Mouse (Mus musculus): ENCODE data around the gene Spata32. TPM values are rescaled to one million over a fixed set of nuclear protein-coding genes. Genes with fewer than 3 reads are reported as not detected.

The Spata32 gene
- polyA plus RNA-seq, 1 experiment from 2014 or later = not detected

DNA sequence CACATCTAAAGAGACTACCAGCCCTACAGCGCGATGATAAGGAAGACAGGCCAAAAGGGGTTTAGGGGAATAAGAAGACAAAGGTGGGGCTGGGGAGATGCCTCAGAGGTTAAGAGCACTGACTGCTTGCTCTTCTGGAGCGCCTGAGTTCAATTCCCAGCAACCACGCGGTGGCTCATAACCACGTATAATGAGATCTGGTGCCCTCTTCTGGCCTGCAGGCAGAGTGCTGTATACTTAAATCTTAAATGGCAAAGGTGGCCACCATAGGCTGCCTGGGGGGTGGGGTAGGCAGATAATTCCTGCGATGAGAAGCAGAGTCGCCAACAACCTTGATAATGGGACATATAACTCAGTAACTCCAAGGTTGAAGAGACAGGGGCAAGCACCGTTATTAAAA, 19.5 kb upstream of the Spata32 start:
- Histone ChIP-seq H3K4me1 (ENCODE audit: control insufficient read depth, insufficient read depth, low read length) (no peaks in the 10 kb centered on the region), H3K36me3 (replicated peaks; ENCODE audit: control insufficient read depth, insufficient read depth, low read depth, low read length) (no peaks in the 10 kb centered on the region; the same call in 1 of the 2 replicates), H3K27ac (replicated peaks; ENCODE audit: low read depth, low read length) (no peak overlapping the region), H3K4me3 (ENCODE audit: low read depth, low read length) (no peak overlapping the region), H3K4me2 (ENCODE audit: low read depth, low read length) (no peak overlapping the region), H3K9ac (replicated peaks; ENCODE audit: low read length) (no peak overlapping the region), H3K27me3 (ENCODE audit: control insufficient read depth, insufficient read depth, low read length) (no peaks in the 10 kb centered on the region), H3K9me3 (replicated peaks; ENCODE audit: control insufficient read depth, low read length) (no peaks in the 10 kb centered on the region)
- no peak for ATAC-seq (replicated peaks; ENCODE audit: insufficient number of reproducible peaks, low FRiP score, low TSS enrichment, low read depth)
- no peak for DNase-seq (ENCODE audit: low spot score)
- WGBS = 67% methylated on average over 9 of the region's 9 CpGs

DNA sequence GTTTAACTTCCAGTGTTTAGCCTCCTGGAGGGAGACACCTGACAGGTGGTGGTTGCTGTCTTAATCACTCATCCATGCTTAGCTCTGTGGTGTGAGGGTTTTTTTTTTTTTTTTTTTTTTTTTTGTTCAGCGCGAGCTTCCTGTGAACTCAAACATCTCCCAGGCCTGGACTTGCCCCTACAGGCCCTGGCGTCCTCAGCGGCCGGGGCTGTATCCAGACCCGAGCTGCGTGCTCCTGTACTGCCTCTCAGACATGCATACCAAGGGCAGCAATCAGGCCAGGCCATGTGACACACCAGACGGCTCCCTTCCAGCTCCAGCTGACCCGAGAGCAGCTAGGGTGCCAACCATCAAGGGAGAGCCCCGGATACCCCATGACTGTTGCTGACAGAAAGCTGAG, 18.7 kb upstream of the Spata32 start:
- ATAC-seq (replicated peaks; ENCODE audit: insufficient number of reproducible peaks, low FRiP score, low TSS enrichment, low read depth) = no peak
- Histone ChIP-seq H3K27me3 (ENCODE audit: control insufficient read depth, insufficient read depth, low read length) (no peaks in the 10 kb centered on the region), H3K36me3 (replicated peaks; ENCODE audit: control insufficient read depth, insufficient read depth, low read depth, low read length) (no peaks in the 10 kb centered on the region; the same call in 1 of the 2 replicates), H3K27ac (replicated peaks; ENCODE audit: low read depth, low read length) (no peak overlapping the region), H3K4me3 (ENCODE audit: low read depth, low read length) (no peak overlapping the region), H3K9ac (replicated peaks; ENCODE audit: low read length) (no peak overlapping the region), H3K4me1 (ENCODE audit: control insufficient read depth, insufficient read depth, low read length) (no peaks in the 10 kb centered on the region), H3K9me3 (replicated peaks; ENCODE audit: control insufficient read depth, low read length) (no peaks in the 10 kb centered on the region), H3K4me2 (ENCODE audit: low read depth, low read length) (no peak overlapping the region)
- DNase-seq (ENCODE audit: low spot score) = no peak
- WGBS = 87% methylated on average over 10 of the region's 10 CpGs

DNA sequence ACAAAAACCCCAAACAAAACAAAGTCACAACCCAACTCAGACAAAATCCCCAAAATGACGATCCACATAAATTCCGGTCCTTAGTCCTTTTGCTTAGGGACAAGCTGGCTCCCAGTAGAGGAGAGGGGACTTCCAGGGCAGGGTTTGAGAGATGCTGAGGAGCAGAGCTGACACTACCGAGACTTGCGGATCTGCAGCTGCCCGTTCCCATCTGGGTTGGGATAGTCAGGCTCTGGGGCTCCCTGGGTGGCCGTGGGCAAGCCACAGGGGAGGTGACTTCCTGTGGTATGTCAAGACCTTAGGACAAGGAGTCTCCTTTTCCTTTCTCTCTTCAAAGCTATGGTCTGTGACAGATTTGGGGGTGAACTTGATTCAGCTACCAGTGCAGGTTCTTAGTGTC, 18.2 kb upstream of the Spata32 start:
- no peaks in the 10 kb centered on the region; the same call in 1 of the 2 replicates for H3K36me3 ChIP-seq (replicated peaks; ENCODE audit: control insufficient read depth, insufficient read depth, low read depth, low read length)
- no peaks in the 10 kb centered on the region for H3K9me3 ChIP-seq (replicated peaks; ENCODE audit: control insufficient read depth, low read length)
- H3K4me2 ChIP-seq (ENCODE audit: low read depth, low read length) = no peak overlapping the region
- no peaks in the 10 kb centered on the region for H3K27me3 ChIP-seq (ENCODE audit: control insufficient read depth, insufficient read depth, low read length)
- no peak overlapping the region for H3K4me3 ChIP-seq (ENCODE audit: low read depth, low read length)
- H3K4me1 ChIP-seq (ENCODE audit: control insufficient read depth, insufficient read depth, low read length) = no peaks in the 10 kb centered on the region
- DNase-seq (ENCODE audit: low spot score) = no peak
- ATAC-seq (replicated peaks; ENCODE audit: insufficient number of reproducible peaks, low FRiP score, low TSS enrichment, low read depth) = no peak
- WGBS = 71% methylated on average over 6 of the region's 6 CpGs
- H3K9ac ChIP-seq (replicated peaks; ENCODE audit: low read length) = no peak overlapping the region
- H3K27ac ChIP-seq (replicated peaks; ENCODE audit: low read depth, low read length) = no peak overlapping the region

DNA sequence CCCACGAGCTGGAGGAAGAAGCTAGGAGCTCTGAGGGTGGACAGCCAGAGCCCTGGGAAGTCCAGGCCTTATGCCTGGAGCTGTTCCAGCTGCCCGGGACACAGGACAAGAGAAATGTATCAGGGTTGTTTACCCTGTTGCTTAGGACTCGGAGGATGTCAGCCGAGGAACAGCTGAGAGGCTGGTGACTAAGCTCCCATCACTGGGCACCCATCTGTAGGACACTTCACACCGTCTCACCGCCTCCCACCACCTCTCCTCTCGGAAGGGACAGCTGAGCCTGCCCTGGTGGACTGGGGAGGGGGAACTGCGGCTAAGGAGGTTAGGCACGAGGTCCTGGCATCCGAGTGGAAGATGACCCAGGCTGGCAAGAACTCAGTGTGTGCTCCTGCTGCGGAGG, 17.5 kb upstream of the Spata32 start:
- 75% methylated on average over 11 of the region's 11 CpGs for WGBS
- Histone ChIP-seq H3K9me3 (replicated peaks; ENCODE audit: control insufficient read depth, low read length) (no peaks in the 10 kb centered on the region), H3K36me3 (replicated peaks; ENCODE audit: control insufficient read depth, insufficient read depth, low read depth, low read length) (no peaks in the 10 kb centered on the region; the same call in 1 of the 2 replicates), H3K4me1 (ENCODE audit: control insufficient read depth, insufficient read depth, low read length) (no peaks in the 10 kb centered on the region), H3K4me2 (ENCODE audit: low read depth, low read length) (no peak overlapping the region), H3K27me3 (ENCODE audit: control insufficient read depth, insufficient read depth, low read length) (no peaks in the 10 kb centered on the region), H3K4me3 (ENCODE audit: low read depth, low read length) (no peak overlapping the region), H3K27ac (replicated peaks; ENCODE audit: low read depth, low read length) (no peak overlapping the region), H3K9ac (replicated peaks; ENCODE audit: low read length) (no peak overlapping the region)
- no peak for DNase-seq (ENCODE audit: low spot score)
- no peak for ATAC-seq (replicated peaks; ENCODE audit: insufficient number of reproducible peaks, low FRiP score, low TSS enrichment, low read depth)

DNA sequence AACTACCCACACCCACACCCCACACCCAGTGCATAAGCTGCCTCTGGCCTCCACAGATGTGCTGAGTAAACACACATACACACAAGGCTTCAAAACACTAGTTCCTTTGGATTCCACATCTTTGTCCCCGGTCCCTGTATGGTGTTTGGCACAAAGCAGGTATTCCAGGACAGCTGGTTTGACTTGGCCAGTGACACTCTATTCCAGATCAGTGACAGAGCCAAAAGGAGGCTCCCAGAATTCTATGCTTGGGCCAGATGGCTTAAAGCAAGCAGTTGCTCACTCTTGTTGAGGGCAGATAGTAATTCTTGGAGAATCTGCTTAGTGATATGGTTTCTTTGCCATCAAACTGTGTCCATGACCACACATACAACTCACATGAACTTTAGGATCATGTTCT, 16.2 kb upstream of the Spata32 start:
- no peaks in the 10 kb centered on the region; the same call in 1 of the 2 replicates for H3K36me3 ChIP-seq (replicated peaks; ENCODE audit: control insufficient read depth, insufficient read depth, low read depth, low read length)
- no peak overlapping the region for H3K4me3 ChIP-seq (ENCODE audit: low read depth, low read length)
- no peak overlapping the region for H3K4me2 ChIP-seq (ENCODE audit: low read depth, low read length)
- ATAC-seq (replicated peaks; ENCODE audit: insufficient number of reproducible peaks, low FRiP score, low TSS enrichment, low read depth) = no peak
- H3K9ac ChIP-seq (replicated peaks; ENCODE audit: low read length) = no peak overlapping the region
- no peaks in the 10 kb centered on the region for H3K4me1 ChIP-seq (ENCODE audit: control insufficient read depth, insufficient read depth, low read length)
- DNase-seq (ENCODE audit: low spot score) = no peak
- 65% methylated on average over 1 of the region's 1 CpGs for WGBS
- no peaks in the 10 kb centered on the region for H3K27me3 ChIP-seq (ENCODE audit: control insufficient read depth, insufficient read depth, low read length)
- no peaks in the 10 kb centered on the region for H3K9me3 ChIP-seq (replicated peaks; ENCODE audit: control insufficient read depth, low read length)
- no peak overlapping the region for H3K27ac ChIP-seq (replicated peaks; ENCODE audit: low read depth, low read length)

DNA sequence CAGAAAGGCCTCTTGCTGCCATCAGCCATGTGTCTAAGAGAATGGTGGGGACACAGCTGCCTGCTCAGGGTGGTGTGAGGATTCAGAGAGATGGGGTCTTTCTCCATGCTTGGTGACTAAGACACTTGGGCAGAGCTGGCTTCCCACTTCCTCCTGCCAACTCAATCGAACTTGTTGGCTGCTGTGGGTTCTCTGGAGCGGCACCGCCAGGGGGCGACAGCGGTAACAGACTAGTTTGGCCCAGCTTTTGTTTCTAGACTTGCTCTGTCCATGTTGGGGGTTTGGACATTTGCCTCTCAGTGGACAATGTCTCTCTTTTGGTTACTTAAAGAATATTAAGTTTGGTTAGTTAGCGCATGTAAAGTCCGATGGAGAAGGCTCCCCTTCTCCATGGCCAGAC, 14.7 kb upstream of the Spata32 start:
- Histone ChIP-seq H3K27me3 (ENCODE audit: control insufficient read depth, insufficient read depth, low read length) (no peaks in the 10 kb centered on the region), H3K9ac (replicated peaks; ENCODE audit: low read length) (no peak overlapping the region), H3K4me2 (ENCODE audit: low read depth, low read length) (no peak overlapping the region), H3K4me1 (ENCODE audit: control insufficient read depth, insufficient read depth, low read length) (no peaks in the 10 kb centered on the region), H3K27ac (replicated peaks; ENCODE audit: low read depth, low read length) (no peak overlapping the region), H3K9me3 (replicated peaks; ENCODE audit: control insufficient read depth, low read length) (no peaks in the 10 kb centered on the region), H3K36me3 (replicated peaks; ENCODE audit: control insufficient read depth, insufficient read depth, low read depth, low read length) (no peaks in the 10 kb centered on the region; the same call in 1 of the 2 replicates), H3K4me3 (ENCODE audit: low read depth, low read length) (no peak overlapping the region)
- WGBS = 35% methylated on average over 7 of the region's 7 CpGs
- ATAC-seq (replicated peaks; ENCODE audit: insufficient number of reproducible peaks, low FRiP score, low TSS enrichment, low read depth) (no peak), DNase-seq (ENCODE audit: low spot score) (peak; percentile 84)

DNA sequence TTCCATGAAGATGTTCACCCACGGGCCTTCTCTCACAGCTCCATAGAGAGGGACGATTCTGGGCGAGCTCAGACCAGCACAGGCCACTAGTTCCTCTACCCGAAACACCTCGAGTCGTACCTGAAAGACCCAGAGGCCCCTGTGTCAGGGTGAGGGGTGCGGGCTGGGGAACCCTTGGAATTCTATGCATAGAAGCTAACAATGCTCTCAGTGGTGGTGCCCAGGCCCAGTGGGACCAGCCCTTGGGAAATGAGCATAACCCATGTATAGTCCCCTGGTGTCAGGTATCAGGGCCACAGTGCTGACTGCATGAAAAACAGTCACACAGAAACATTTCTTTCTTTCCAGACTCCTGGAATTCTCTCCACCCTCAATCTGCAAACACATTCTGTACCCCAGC, 13.1 kb upstream of the Spata32 start:
- Histone ChIP-seq H3K36me3 (replicated peaks; ENCODE audit: control insufficient read depth, insufficient read depth, low read depth, low read length) (no peaks in the 10 kb centered on the region; the same call in 1 of the 2 replicates), H3K4me3 (ENCODE audit: low read depth, low read length) (no peak overlapping the region), H3K4me2 (ENCODE audit: low read depth, low read length) (no peak overlapping the region), H3K4me1 (ENCODE audit: control insufficient read depth, insufficient read depth, low read length) (no peaks in the 10 kb centered on the region), H3K9ac (replicated peaks; ENCODE audit: low read length) (no peak overlapping the region), H3K9me3 (replicated peaks; ENCODE audit: control insufficient read depth, low read length) (no peaks in the 10 kb centered on the region), H3K27me3 (ENCODE audit: control insufficient read depth, insufficient read depth, low read length) (no peaks in the 10 kb centered on the region), H3K27ac (replicated peaks; ENCODE audit: low read depth, low read length) (no peak overlapping the region)
- WGBS = 97% methylated on average over 7 of the region's 7 CpGs
- DNase-seq (ENCODE audit: low spot score) (no peak), ATAC-seq (replicated peaks; ENCODE audit: insufficient number of reproducible peaks, low FRiP score, low TSS enrichment, low read depth) (no peak)

DNA sequence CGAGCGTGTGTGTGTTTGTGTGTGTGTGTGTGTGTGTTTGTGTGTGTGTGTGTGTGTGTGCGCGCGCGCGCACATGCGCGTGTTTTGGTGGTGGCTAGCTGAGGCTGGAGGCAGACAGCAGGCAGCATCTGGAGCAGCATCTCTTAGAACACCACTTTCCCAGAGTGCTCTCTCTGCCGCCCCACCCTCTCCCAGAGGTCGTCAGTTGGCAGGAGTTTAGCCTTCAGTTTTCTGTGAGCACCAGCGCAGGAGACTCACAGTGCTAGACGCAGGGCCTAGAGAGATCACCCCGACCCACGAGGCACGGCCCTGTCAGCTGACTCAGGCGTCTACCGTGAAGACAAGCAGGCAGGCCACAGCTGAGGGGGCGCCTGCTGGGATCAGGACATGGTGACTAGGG, 12.4 kb upstream of the Spata32 start:
- 91% methylated on average over 19 of the region's 19 CpGs for WGBS
- H3K4me1 ChIP-seq (ENCODE audit: control insufficient read depth, insufficient read depth, low read length) = no peaks in the 10 kb centered on the region

More for the DNA sequence above, 12.4 kb upstream of the Spata32 start:
- Histone ChIP-seq H3K27ac (replicated peaks; ENCODE audit: low read depth, low read length) (no peak overlapping the region), H3K4me2 (ENCODE audit: low read depth, low read length) (no peak overlapping the region), H3K9me3 (replicated peaks; ENCODE audit: control insufficient read depth, low read length) (no peaks in the 10 kb centered on the region), H3K4me3 (ENCODE audit: low read depth, low read length) (no peak overlapping the region), H3K27me3 (ENCODE audit: control insufficient read depth, insufficient read depth, low read length) (no peaks in the 10 kb centered on the region), H3K9ac (replicated peaks; ENCODE audit: low read length) (no peak overlapping the region), H3K36me3 (replicated peaks; ENCODE audit: control insufficient read depth, insufficient read depth, low read depth, low read length) (no peaks in the 10 kb centered on the region; the same call in 1 of the 2 replicates)
- ATAC-seq (replicated peaks; ENCODE audit: insufficient number of reproducible peaks, low FRiP score, low TSS enrichment, low read depth) (no peak), DNase-seq (ENCODE audit: low spot score) (no peak)

Measured in embryonic facial prominence, embryonic 11.5 days (tissue).